Mouse (Mus musculus) neural tube, embryonic 11.5 days (tissue): ENCODE data around the gene Gm6583. TPM values are rescaled to one million over a fixed set of nuclear protein-coding genes. Genes with fewer than 3 reads are reported as not detected.
"Not testable (repeated sequence)": the region's sequence is repeated elsewhere in the genome, so short reads cannot be mapped to it uniquely, and the experiment has no call there.

Source experiments
- ATAC-seq: fragments of 200-750 bp; cut with Nextera tagmentation; 2 replicates; pipeline ENCODE4 v1.8.0; 2017; ENCODE audit warnings: moderate number of reproducible peaks, mild to moderate bottlenecking, moderate TSS enrichment, moderate library complexity; ENCODE audit not compliant: insufficient read depth, low FRiP score, low TSS enrichment
- DNase-seq: peaks from one replicate; pipeline ENCODE4 v3.0.0-alpha.2; 2015; ENCODE audit warnings: low spot score
- H3K27ac ChIP-seq: fragments of 300-500 bp; sonication (generic); 2 replicates; pipeline ENCODE4 v1.5.1; 2014; ENCODE audit warnings: low read depth, mild to moderate bottlenecking, low read length
- H3K27me3 ChIP-seq: fragments of 300-500 bp; sonication (generic); 2 replicates; pipeline ENCODE4 v1.6.1; 2014; ENCODE audit warnings: mild to moderate bottlenecking, low read length, mixed read lengths; ENCODE audit not compliant: control insufficient read depth, insufficient read depth
- H3K36me3 ChIP-seq: fragments of 300-500 bp; sonication (generic); 2 replicates; pipeline ENCODE4 v1.6.1; 2014; ENCODE audit warnings: mild to moderate bottlenecking, low read length, moderate library complexity, mixed read lengths; ENCODE audit not compliant: control insufficient read depth, insufficient read depth
- H3K4me1 ChIP-seq: fragments of 300-500 bp; sonication (generic); 2 replicates; pipeline ENCODE4 v1.6.1; 2014; ENCODE audit warnings: low read length, mixed read lengths; ENCODE audit not compliant: control insufficient read depth, insufficient read depth
- H3K4me2 ChIP-seq: fragments of 300-500 bp; sonication (generic); 2 replicates; pipeline ENCODE4 v1.6.1; 2014; ENCODE audit warnings: low read depth, mild to moderate bottlenecking, moderate library complexity
- H3K4me3 ChIP-seq: fragments of 300-500 bp; sonication (generic); 2 replicates; pipeline ENCODE4 v1.5.1; 2014; ENCODE audit warnings: low read depth, low read length
- H3K9ac ChIP-seq: fragments of 300-500 bp; sonication (generic); 2 replicates; pipeline ENCODE4 v1.6.1; 2014; ENCODE audit warnings: mild to moderate bottlenecking, low read length
- H3K9me3 ChIP-seq: fragments of 300-500 bp; sonication (generic); 2 replicates; pipeline ENCODE4 v1.6.1; 2016; ENCODE audit warnings: low read length; ENCODE audit not compliant: control insufficient read depth
- WGBS: fragments of 180-500 bp; shearing (Covaris S2); extraction: QIAGEN DNeasy Blood & Tissue Kit; methylation state at CpG from one replicate; pipeline ENCODE4 v1.1.7; 2014; 5-methylcytosine and 5-hydroxymethylcytosine counted together
- polyA plus RNA-seq: library from polyadenylated mRNA; unstranded; fragments of >200 nt; fragmentation: Nextera tagmentation; extraction: Ambion mirVana; gene quantifications from 2 replicates; pipeline ENCODE4 v1.2.1, GENCODE M21; 2014

Gene Gm6583
- polyA plus RNA-seq, 1 experiment from 2014 or later, result 0.20 TPM

- ATAC-seq (peak; percentile 49; the same call in 1 of the 2 replicates), DNase-seq (peak; percentile 43)
- H3K4me2 ChIP-seq, result peak overlapping the region; percentile 23
- peak overlapping the region; percentile 36; the same call in 1 of the 2 replicates for H3K9ac ChIP-seq
- H3K27me3 ChIP-seq, result no peaks in the 10 kb centered on the region
- H3K36me3 ChIP-seq, result peaks cover 3% of the 10 kb centered on the region; the same call in 1 of the 2 replicates
- no peaks in the 10 kb centered on the region for H3K9me3 ChIP-seq
- 30% methylated on average over 24 of the region's 24 CpGs for WGBS
- H3K4me3 ChIP-seq, result no peak overlapping the region
- peaks cover 10% of the 10 kb centered on the region for H3K4me1 ChIP-seq
- H3K27ac ChIP-seq, result no peak overlapping the region
Measured at GRCm38 (mm10) chr5:112324637-112325545, 30.9 kb downstream of the Gm6583 start.

- H3K9me3 ChIP-seq, result no peaks in the 10 kb centered on the region
- no peak for DNase-seq
- H3K9ac ChIP-seq, result no peak overlapping the region
- no peak for ATAC-seq
- no peaks in the 10 kb centered on the region for H3K36me3 ChIP-seq
- no peak overlapping the region for H3K27ac ChIP-seq
- no peak overlapping the region for H3K4me3 ChIP-seq
- WGBS, result 86% methylated on average over 6 of the region's 6 CpGs
- no peaks in the 10 kb centered on the region for H3K27me3 ChIP-seq
- H3K4me1 ChIP-seq, result peaks cover 10% of the 10 kb centered on the region
- no peak overlapping the region for H3K4me2 ChIP-seq
Measured at GRCm38 (mm10) chr5:112323246-112323645, 32.6 kb downstream of the Gm6583 start.

- H3K27ac ChIP-seq, result no peak overlapping the region
- no peaks in the 10 kb centered on the region for H3K36me3 ChIP-seq
- peaks cover 4% of the 10 kb centered on the region; the same call in 1 of the 2 replicates for H3K4me1 ChIP-seq
- no peak for ATAC-seq
- H3K4me3 ChIP-seq, result no peak overlapping the region
- H3K4me2 ChIP-seq, result no peak overlapping the region
- 77% methylated on average over 4 of the region's 4 CpGs for WGBS
- DNase-seq, result no peak
- no peaks in the 10 kb centered on the region for H3K9me3 ChIP-seq
- H3K27me3 ChIP-seq, result no peaks in the 10 kb centered on the region
- H3K9ac ChIP-seq, result no peak overlapping the region
Measured at GRCm38 (mm10) chr5:112321376-112321775, 34.5 kb downstream of the Gm6583 start.

GRCm38 (mm10) chr5:112320936-112321335 lies 34.9 kb downstream of the Gm6583 start:
- H3K27ac ChIP-seq, result no peak overlapping the region
- H3K4me1 ChIP-seq, result peaks cover 4% of the 10 kb centered on the region; the same call in 1 of the 2 replicates
- H3K4me2 ChIP-seq, result no peak overlapping the region
- WGBS, result 74% methylated on average over 6 of the region's 6 CpGs
- DNase-seq (no peak), ATAC-seq (no peak)
- no peak overlapping the region for H3K4me3 ChIP-seq
- no peaks in the 10 kb centered on the region for H3K9me3 ChIP-seq
- H3K27me3 ChIP-seq, result no peaks in the 10 kb centered on the region
- no peaks in the 10 kb centered on the region for H3K36me3 ChIP-seq
- no peak overlapping the region for H3K9ac ChIP-seq

- Histone ChIP-seq H3K4me1 (peaks cover 3% of the 10 kb centered on the region; the same call in 1 of the 2 replicates), H3K9ac (no peak overlapping the region), H3K9me3 (no peaks in the 10 kb centered on the region), H3K27me3 (no peaks in the 10 kb centered on the region), H3K4me2 (no peak overlapping the region), H3K4me3 (no peak overlapping the region), H3K27ac (no peak overlapping the region), H3K36me3 (no peaks in the 10 kb centered on the region)
- no peak for DNase-seq
- WGBS, result 72% methylated on average over 5 of the region's 5 CpGs
- ATAC-seq, result no peak
Measured at GRCm38 (mm10) chr5:112320379-112320778, 35.5 kb downstream of the Gm6583 start.

GRCm38 (mm10) chr5:112319343-112319742 lies 36.5 kb downstream of the Gm6583 start:
- H3K36me3 ChIP-seq, H3K4me1 ChIP-seq, H3K27me3 ChIP-seq, H3K27ac ChIP-seq, H3K4me3 ChIP-seq, ATAC-seq, DNase-seq, H3K9ac ChIP-seq, H3K9me3 ChIP-seq, H3K4me2 ChIP-seq: not testable (repeated sequence)
- WGBS, result 63% methylated on average over 2 of the region's 2 CpGs

GRCm38 (mm10) chr5:112317328-112317727 lies 38.5 kb downstream of the Gm6583 start:
- no peak overlapping the region for H3K9ac ChIP-seq
- DNase-seq (no peak), ATAC-seq (no peak)
- H3K4me1 ChIP-seq, result no peaks in the 10 kb centered on the region
- no peaks in the 10 kb centered on the region for H3K36me3 ChIP-seq
- no peak overlapping the region for H3K4me2 ChIP-seq
- no peaks in the 10 kb centered on the region for H3K9me3 ChIP-seq
- H3K4me3 ChIP-seq, result no peak overlapping the region
- no peaks in the 10 kb centered on the region for H3K27me3 ChIP-seq
- 66% methylated on average over 5 of the region's 5 CpGs for WGBS
- no peak overlapping the region for H3K27ac ChIP-seq

- H3K4me3 ChIP-seq, result no peak overlapping the region
- 91% methylated on average over 5 of the region's 5 CpGs for WGBS
- H3K27ac ChIP-seq, result no peak overlapping the region
- no peaks in the 10 kb centered on the region for H3K27me3 ChIP-seq
- H3K4me1 ChIP-seq, result no peaks in the 10 kb centered on the region
- ATAC-seq (no peak), DNase-seq (no peak)
- H3K9ac ChIP-seq, result no peak overlapping the region
- no peaks in the 10 kb centered on the region for H3K9me3 ChIP-seq
- H3K36me3 ChIP-seq, result no peaks in the 10 kb centered on the region
- no peak overlapping the region for H3K4me2 ChIP-seq
Measured at GRCm38 (mm10) chr5:112316468-112316867, 39.4 kb downstream of the Gm6583 start.
